Mouse (Mus musculus) 3T3-L1 (cell line): ENCODE data around the gene Dusp16.

Source experiments
- DNase-seq: peaks from one replicate; pipeline ENCODE4 v3.0.0-alpha.2; 2015; ENCODE audit warnings: low read depth, low spot score

Gene Dusp16

DNA sequence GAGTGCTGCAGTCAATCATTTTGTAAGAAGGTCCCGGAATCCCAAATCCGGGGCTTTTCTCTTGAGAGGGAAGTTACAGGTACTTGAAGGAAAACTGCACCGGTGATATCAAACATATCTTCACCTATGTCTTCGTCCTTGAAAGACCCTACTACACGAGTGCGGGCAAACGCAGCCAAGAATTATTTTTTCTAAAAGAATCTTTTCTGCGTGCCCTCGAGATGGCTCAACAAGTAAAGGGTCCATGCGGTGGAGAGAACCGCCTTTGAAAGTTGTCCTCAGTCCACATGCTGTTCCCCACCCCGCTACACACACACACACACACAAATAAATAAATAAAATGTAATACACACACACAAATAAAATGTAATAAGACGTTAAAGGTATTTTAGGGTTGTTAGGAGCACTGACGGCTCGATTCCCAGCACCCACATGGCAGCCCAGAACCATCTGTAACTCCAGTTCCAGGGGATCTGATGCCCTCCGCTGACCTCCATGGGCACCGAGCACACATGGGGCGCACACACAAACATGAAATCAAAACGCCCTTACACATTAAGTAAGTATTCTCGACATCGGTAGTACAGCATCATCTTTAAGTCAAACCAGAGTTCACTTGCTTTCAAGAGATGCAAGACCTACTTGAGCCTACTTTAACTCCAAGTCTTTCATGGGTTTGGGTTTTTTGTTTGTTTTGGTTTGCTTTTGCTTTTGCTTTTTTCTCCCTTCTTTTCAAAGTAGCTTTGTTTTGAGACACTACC lies 801 bp upstream of the Dusp16 start:
- peak; percentile 29 for DNase-seq

DNA sequence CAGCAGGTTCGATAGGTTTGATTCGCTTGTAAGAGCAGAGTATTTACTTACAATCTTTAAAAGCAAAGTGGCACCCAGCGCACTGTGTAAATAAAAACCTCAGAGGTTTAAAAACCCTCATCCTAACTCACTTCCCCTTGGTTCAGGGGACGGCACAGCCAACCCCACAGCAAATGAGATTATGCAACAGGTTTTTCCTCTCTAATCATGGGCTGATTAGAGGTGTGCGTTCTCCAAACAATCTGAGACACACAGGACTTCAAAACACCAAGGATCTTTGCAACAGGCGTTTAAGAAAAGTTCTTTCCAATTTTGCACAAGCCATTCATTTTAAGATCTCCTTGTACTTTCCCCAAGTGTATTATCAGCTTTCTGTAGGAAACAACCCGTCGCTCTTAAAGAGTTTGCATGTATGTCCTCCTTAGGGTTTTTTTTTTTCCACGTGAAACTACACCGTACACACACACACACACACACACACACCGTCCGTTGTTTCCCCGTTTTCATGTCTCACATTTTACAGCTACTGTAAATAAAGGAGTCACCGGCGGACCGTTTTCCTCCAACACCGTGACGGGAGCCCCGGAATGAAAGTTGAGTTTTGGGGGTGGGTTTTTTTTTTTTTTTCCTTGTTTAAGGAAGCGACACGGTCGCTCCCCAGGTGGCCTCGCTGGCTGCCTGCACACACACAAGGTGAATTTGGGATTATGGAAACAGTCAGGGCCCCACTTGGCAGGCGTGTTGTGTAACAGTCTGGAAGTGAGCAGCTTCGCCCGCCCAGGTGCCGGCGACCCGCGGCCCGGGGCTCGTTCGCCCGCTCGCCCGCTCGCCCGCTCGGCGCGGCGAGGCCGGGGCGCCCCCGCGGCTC lies 940 bp downstream of the Dusp16 start:
- peak; percentile 48 for DNase-seq

DNA sequence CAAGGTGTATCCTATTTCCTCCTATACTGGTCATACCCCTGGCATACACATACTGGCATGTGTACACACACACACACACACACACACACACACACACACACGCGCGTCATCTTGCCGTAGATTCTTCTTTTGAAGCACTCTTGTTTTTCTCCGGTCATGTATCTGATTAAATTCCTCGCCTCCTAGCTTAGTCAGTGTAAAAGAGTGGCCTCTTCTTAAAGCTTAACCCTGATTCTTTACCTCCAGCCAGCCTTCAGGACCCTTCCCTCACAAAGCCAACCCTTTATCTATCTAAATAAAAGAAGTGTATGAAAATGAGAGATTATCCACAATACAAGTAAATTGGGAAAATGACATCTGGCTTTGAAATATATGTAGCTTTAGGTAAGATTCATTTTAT lies 3.3 kb downstream of the Dusp16 start:
- DNase-seq: no peak

- no peak for DNase-seq
These were observed 6.0 kb downstream of the Dusp16 start for GRCm38 (mm10) chr6:134786426-134786825.

- DNase-seq: no peak
These were observed 9.5 kb downstream of the Dusp16 start for GRCm38 (mm10) chr6:134782900-134783299.

DNA sequence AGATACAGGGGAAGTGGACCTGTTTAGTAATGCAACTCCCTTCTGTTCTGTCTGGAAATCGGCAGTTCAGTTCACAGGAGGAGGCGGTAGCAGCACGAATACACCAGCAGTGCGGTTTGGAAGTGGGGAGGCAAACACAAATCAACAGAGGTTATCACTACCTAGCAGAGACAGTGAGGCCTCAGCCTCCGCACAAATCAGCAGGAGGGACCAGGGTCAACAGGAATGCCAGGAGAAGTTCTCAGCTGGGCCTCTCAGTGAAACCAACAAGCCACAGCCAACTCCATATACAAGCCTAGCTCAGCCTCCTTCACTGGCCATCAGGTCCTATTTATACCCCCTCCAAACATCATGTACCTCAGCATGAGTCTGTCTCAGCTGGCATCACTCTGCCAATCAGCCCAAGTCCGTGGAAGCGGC lies 10.9 kb downstream of the Dusp16 start:
- DNase-seq: no peak

GRCm38 (mm10) chr6:134780024-134780423 lies 12.4 kb downstream of the Dusp16 start:
- DNase-seq: no peak

DNA sequence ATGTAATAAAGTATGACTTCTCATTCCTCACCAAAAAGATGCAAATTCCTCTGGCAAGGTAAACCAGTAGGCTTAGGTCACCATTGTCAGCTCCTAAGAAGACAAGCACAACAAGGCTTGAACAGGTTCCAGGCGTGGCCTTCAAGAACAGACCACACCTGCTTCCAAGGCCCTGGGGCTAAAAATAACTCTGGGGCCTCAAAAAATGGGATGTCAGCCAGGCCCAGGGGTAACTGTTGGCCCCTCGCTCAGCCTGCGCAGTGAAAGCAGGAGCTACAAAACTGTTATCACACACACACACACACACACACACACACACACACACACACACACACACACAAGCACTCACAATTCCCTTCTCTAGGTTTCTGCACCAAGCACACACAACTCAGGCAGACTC lies 18.5 kb downstream of the Dusp16 start:
- no peak for DNase-seq

DNA sequence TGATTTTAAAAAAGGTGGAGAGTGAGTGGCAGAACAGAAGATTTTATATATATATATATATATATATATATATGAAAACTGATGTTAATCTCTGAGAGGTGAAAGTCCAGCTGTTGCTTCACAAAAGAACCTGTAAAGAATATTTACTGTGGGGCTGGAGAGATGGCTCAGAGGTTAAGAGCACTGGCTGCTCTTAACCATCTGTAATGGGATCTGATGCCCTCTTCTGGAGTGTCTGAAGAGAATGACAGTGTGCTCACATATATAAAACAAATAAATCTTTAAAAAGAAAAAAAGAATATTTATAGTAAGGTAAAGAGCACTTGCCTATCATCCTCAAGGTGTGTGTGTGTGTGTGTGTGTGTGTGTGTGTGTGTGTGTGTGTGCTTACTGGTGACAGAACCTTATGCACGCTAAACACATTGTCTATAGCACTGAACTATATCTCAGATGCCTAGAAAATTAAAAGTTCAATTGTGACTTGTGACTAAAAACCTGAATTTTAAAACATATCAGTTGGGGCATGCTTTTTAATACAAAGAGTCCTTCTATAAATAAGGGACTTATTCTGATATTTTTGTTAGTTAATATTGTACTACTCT lies 19.0 kb downstream of the Dusp16 start:
- DNase-seq: no peak

- DNase-seq: no peak
These were observed 22.1 kb downstream of the Dusp16 start for GRCm38 (mm10) chr6:134770339-134770738.

DNA sequence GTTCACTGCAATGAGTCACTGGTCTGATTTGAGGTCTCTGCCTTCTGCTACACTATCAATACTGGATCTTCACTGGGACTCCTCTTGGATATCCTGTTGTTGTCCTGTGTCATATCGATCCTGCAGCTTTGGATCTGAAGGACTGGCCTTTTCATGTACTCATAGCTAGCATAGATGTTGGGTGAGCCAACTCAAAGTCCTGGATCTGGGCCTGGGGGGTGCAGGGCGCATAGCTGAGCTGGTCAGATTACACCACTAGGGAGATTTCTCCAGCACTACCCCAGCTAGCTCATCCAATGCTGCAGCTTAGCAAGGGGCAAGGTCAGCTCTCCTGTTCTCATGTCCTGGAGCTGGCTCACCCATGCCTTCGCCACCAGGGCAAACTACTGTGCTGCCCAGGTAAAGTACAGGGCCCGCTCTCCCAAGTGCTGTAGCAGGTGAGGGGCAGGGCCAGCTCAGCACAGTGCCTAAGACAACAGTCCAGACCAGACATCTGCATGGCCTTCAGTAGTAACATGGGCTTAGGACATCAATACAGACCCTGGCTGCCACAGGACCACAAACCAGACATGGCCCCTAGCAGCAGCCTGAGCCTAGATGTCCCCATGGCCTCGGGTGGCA lies 27.9 kb downstream of the Dusp16 start:
- no peak for DNase-seq

GRCm38 (mm10) chr6:134763436-134763835 lies 29.0 kb downstream of the Dusp16 start:
- DNase-seq: no peak

GRCm38 (mm10) chr6:134761808-134762207 lies 30.6 kb downstream of the Dusp16 start:
- no peak for DNase-seq

DNA sequence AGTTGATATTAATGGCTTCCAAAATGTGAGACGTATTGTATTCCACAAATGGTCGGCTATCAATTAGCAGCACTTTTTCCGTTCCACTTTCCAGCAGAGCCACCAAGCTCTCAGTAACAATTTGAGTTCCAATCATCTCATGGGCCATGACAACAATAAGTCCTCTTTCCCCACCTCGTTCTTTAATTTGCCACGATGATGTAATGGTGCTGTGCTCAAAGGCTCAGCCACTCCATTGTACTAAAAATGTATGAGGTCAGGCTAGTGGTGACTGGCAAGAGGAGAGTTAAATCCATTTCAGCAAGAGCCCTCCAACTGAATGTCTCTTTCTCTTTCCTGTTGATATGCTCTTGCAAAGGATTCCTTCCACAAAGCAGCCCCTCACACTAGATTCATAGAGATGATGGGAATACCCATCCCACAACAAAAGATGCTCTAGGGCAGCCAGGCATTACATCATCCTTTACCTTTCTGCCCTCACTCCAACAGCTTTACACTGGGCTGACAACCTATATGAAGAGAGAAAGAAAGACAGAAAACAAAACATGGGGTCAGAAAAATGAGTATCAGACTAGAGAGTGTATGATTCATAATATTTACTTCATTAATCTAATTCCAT lies 31.4 kb downstream of the Dusp16 start:
- no peak for DNase-seq

DNA sequence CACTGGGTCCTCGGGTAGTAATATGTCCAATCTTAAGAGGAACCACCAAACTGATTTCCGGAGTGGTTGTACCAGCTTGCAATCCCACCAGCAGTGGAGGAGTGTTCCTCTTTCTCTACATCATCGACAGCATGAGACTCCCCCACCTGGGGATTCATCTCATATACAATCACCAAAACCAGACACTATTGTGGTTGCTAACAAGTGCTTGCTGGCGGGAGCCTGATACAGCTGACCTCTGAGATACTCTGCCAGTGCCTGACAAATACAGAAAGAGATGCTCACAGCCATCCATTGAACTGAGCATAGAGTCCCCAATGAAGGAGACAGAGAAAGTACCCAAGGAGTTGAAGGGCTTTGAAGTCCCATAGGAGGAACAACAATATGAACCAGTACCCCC lies 36.4 kb downstream of the Dusp16 start:
- DNase-seq: no peak

GRCm38 (mm10) chr6:134753858-134754257 lies 38.6 kb downstream of the Dusp16 start:
- DNase-seq: no peak

GRCm38 (mm10) chr6:134753412-134753811 lies 39.0 kb downstream of the Dusp16 start:
- DNase-seq: peak; percentile 67

- peak; percentile 45 for DNase-seq
These were observed 40.4 kb downstream of the Dusp16 start for GRCm38 (mm10) chr6:134751883-134752647.

DNA sequence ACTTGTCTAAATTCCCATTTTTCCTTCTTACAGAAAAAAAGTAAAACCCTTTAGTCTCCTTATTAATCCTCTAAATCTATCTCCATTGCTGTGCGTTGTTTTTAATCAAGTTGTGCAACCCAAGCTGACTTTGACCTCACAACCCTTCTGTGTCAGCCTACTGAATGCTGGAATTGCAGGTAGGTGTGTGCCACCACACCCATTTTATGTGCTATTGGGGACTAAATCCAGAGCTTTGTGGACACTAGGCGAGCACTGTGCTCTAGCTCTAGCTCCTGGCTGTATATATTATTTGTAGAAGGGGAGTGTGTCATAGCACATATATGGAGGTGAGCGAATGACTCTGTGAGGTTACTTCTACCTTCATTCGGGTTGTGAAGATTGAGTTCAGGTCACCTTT lies 41.3 kb downstream of the Dusp16 start:
- DNase-seq: no peak

DNA sequence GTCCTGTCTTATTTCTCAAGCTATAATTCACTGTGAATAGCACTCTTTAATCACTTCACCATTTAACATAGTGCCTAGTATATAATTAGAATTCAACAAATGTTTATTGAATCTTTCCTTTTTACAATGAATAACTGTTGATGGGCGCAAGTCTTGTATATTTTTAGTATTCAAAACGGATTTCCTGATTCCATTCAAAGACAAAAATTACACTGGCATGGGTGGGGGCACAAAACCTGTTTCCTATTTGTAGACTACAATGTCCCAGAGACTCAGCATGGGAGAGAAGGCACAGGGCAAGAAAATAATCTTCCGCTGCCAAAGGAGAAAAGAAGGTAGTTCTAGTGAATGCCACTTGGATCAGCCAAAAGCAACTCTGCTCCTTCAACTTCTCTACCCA lies 44.3 kb downstream of the Dusp16 start:
- DNase-seq: no peak

- no peak for DNase-seq
These were observed 46.5 kb downstream of the Dusp16 start for GRCm38 (mm10) chr6:134745876-134746275.
